Mouse (Mus musculus): Measurements from ENCODE around the gene Pipox. TPM values are rescaled to one million over a fixed set of nuclear protein-coding genes. Genes with fewer than 3 reads are reported as not detected.

The Pipox gene
- polyA plus RNA-seq, 1 experiment from 2014 or later = 45.7 TPM

DNA sequence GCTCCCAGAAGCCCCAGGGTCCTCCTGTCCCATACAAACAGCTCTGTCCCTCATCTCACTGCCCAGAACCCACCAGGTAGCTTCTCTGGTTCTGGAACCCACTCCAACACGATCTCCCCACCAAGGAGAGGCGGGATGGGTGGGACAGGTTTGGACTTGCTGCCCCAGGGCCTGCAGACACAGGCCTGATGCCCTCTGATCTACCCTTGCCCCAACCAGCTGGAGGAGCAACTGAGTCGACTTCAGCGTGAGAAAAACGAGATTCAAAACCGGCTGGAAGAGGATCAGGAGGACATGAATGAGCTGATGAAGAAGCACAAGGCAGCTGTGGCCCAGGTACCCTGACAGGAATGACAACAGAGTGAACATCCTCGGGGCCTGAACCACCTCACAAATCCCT lies 44.7 kb downstream of the Pipox start:
- 80% methylated on average over 7 of the region's 7 CpGs for WGBS
- Histone ChIP-seq H3K36me3 (ENCODE audit: control insufficient read depth, insufficient read depth) (peaks cover 92% of the 10 kb centered on the region), H3K27ac (ENCODE audit: low read depth, low read length) (no peak overlapping the region)

DNA sequence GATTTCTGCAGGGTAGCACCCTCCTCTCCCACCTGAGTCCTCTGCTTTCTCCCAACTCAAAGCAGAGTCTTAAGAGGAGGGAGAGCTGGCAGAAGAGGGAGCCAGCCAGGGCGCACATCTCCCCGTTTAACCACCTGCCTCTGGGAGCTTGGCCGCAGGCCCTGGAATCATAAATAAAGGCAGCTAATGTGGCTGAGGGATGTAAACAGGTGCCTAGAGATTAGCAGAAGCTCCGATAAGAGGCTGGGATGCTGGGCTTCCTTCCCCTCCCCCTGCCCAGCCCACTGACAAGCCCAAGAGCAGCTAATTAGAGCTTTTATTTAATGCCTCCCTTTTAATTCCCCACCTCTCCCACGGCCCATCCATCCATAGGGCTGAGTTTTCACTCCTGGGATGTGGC lies 45.8 kb downstream of the Pipox start:
- H3K27ac ChIP-seq (ENCODE audit: low read depth, low read length) = no peak overlapping the region; the same call in 1 of the 2 replicates

More for the DNA sequence above, 44.7 kb downstream of the Pipox start:
- TF ChIP-seq CTCF (IDR thresholded peaks at IDR 0.05; ENCODE audit: low read depth) = no peak
- H3K4me3 ChIP-seq (ENCODE audit: low read depth, low read length) = no peak overlapping the region
- H3K27me3 ChIP-seq (replicated peaks; ENCODE audit: control insufficient read depth, insufficient read depth, low read length) = no peaks in the 10 kb centered on the region
- no peak overlapping the region for H3K4me2 ChIP-seq (replicated peaks; ENCODE audit: low read depth)
- no peak overlapping the region for H3K9ac ChIP-seq (ENCODE audit: low read depth, low read length)
- H3K9me3 ChIP-seq (ENCODE audit: control insufficient read depth) = no peaks in the 10 kb centered on the region
- no peaks in the 10 kb centered on the region for H3K4me1 ChIP-seq (replicated peaks; ENCODE audit: control insufficient read depth, insufficient read depth, low read length)
- no peak for ATAC-seq

DNA sequence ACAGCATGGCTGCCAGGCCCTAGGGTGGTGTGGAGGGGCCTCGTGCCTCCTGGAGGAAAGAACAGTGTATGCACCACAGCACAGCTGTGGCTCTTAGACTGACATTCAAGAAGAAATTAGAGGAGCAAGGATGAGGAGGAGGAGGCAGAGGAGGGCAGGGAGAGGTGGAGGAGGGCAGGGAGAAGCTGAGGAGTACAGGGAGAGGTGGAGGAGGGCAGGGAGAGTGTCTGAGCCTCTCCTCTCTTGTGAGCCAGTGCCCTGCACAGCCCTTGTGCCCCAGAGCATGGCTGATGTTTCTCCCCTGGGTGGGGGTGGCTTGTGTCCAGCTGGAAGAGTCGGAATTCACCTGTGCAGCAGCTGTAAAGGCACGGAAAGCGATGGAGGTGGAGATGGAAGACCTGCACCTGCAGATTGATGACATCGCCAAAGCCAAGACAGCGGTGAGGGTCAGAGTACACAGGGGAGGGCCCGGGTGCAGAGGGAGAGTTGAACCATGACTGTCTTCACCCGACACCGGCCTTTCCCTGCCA lies 46.2 kb downstream of the Pipox start:
- H3K9ac ChIP-seq (ENCODE audit: low read depth, low read length) = no peak overlapping the region
- H3K27ac ChIP-seq (ENCODE audit: low read depth, low read length) = no peak overlapping the region; the same call in 1 of the 2 replicates
- peaks cover 94% of the 10 kb centered on the region for H3K36me3 ChIP-seq (ENCODE audit: control insufficient read depth, insufficient read depth)
- H3K4me1 ChIP-seq (replicated peaks; ENCODE audit: control insufficient read depth, insufficient read depth, low read length) = no peaks in the 10 kb centered on the region
- WGBS = 35% methylated on average over 9 of the region's 9 CpGs
- no peak overlapping the region for H3K4me2 ChIP-seq (replicated peaks; ENCODE audit: low read depth)
- no peak overlapping the region for H3K4me3 ChIP-seq (ENCODE audit: low read depth, low read length)
- peak; percentile 31 for ATAC-seq
- TF ChIP-seq CTCF (IDR thresholded peaks at IDR 0.05; ENCODE audit: low read depth) = no peak
- no peaks in the 10 kb centered on the region for H3K9me3 ChIP-seq (ENCODE audit: control insufficient read depth)
- H3K27me3 ChIP-seq (replicated peaks; ENCODE audit: control insufficient read depth, insufficient read depth, low read length) = no peaks in the 10 kb centered on the region

More for the DNA sequence above, 45.8 kb downstream of the Pipox start:
- TF ChIP-seq CTCF (IDR thresholded peaks at IDR 0.05; ENCODE audit: low read depth) = no peak
- no peaks in the 10 kb centered on the region for H3K27me3 ChIP-seq (replicated peaks; ENCODE audit: control insufficient read depth, insufficient read depth, low read length)
- ATAC-seq = 0 out of 2 replicates have a peak, but pooled peaks have one; percentile 3
- H3K4me2 ChIP-seq (replicated peaks; ENCODE audit: low read depth) = no peak overlapping the region
- H3K36me3 ChIP-seq (ENCODE audit: control insufficient read depth, insufficient read depth) = peaks cover 92% of the 10 kb centered on the region
- no peak overlapping the region for H3K4me3 ChIP-seq (ENCODE audit: low read depth, low read length)
- 30% methylated on average over 5 of the region's 5 CpGs for WGBS
- H3K9me3 ChIP-seq (ENCODE audit: control insufficient read depth) = no peaks in the 10 kb centered on the region
- no peaks in the 10 kb centered on the region for H3K4me1 ChIP-seq (replicated peaks; ENCODE audit: control insufficient read depth, insufficient read depth, low read length)
- no peak overlapping the region for H3K9ac ChIP-seq (ENCODE audit: low read depth, low read length)

DNA sequence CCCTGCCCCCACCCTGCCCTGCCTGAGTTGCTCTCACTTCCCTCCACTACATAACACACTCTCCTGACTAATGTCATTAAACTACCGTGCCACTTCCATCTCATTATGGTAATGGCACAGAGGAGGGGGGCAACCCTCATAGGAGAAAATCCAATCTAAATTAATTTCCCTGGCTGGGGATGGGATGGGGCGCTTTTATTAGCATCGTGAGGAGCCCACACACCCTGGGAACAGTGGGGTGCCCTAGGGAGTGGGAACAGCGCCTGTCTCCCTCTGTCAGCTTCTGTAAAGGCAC lies 50.0 kb downstream of the Pipox start:
- no peak for TF ChIP-seq CTCF (IDR thresholded peaks at IDR 0.05; ENCODE audit: low read depth)
- 72% methylated on average over 4 of the region's 4 CpGs for WGBS
- H3K27ac ChIP-seq (ENCODE audit: low read depth, low read length) = no peak overlapping the region
- no peak overlapping the region for H3K9ac ChIP-seq (ENCODE audit: low read depth, low read length)
- no peaks in the 10 kb centered on the region for H3K9me3 ChIP-seq (ENCODE audit: control insufficient read depth)
- no peaks in the 10 kb centered on the region for H3K27me3 ChIP-seq (replicated peaks; ENCODE audit: control insufficient read depth, insufficient read depth, low read length)
- ATAC-seq = no peak
- H3K4me2 ChIP-seq (replicated peaks; ENCODE audit: low read depth) = no peak overlapping the region
- H3K36me3 ChIP-seq (ENCODE audit: control insufficient read depth, insufficient read depth) = peaks cover 91% of the 10 kb centered on the region
- no peak overlapping the region for H3K4me3 ChIP-seq (ENCODE audit: low read depth, low read length)
- no peaks in the 10 kb centered on the region for H3K4me1 ChIP-seq (replicated peaks; ENCODE audit: control insufficient read depth, insufficient read depth, low read length)

DNA sequence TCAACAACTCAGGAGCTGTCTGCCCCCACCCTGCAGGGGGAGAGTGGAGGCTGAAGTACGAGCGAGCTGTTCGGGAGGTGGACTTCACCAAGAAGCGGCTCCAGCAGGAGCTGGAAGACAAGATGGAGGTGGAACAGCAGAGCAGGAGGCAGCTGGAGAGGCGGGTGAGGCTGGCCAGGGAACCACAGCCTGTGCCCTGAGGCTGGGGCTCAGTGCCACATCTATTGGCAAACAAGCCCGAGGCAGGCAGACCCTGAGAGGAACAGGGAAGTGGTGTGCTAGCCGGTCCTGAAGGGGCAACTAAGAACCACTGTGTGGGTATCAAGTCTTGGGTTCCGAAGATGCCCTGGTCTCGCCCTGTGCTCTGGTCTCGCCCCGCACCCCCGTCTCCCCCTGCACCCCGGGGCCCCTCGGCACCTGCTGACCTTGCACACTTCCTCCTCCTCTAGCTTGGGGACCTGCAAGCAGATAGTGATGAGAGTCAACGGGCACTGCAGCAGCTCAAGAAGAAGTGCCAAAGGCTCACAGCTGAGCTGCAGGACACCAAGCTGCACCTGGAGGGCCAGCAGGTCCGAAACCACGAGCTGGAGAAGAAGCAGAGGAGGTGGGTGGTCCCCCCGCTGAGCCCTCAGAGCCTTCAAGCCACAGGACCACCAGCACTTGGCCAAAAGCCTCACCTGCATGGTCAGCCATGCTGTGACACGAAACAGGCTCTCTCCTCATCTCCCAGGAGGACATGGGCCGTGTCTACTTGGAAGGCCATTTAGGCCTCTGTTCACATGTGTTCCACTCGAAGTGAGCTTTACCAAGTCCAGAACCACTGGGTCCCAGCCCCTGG lies 50.6 kb downstream of the Pipox start:
- no peak for ATAC-seq
- Histone ChIP-seq H3K9ac (ENCODE audit: low read depth, low read length) (no peak overlapping the region), H3K4me3 (ENCODE audit: low read depth, low read length) (no peak overlapping the region), H3K9me3 (ENCODE audit: control insufficient read depth) (no peaks in the 10 kb centered on the region), H3K27ac (ENCODE audit: low read depth, low read length) (no peak overlapping the region), H3K4me2 (replicated peaks; ENCODE audit: low read depth) (no peak overlapping the region), H3K36me3 (ENCODE audit: control insufficient read depth, insufficient read depth) (peaks cover 91% of the 10 kb centered on the region), H3K4me1 (replicated peaks; ENCODE audit: control insufficient read depth, insufficient read depth, low read length) (no peaks in the 10 kb centered on the region), H3K27me3 (replicated peaks; ENCODE audit: control insufficient read depth, insufficient read depth, low read length) (no peaks in the 10 kb centered on the region)
- TF ChIP-seq CTCF (IDR thresholded peaks at IDR 0.05; ENCODE audit: low read depth) = no peak
- 87% methylated on average over 21 of the region's 21 CpGs for WGBS

DNA sequence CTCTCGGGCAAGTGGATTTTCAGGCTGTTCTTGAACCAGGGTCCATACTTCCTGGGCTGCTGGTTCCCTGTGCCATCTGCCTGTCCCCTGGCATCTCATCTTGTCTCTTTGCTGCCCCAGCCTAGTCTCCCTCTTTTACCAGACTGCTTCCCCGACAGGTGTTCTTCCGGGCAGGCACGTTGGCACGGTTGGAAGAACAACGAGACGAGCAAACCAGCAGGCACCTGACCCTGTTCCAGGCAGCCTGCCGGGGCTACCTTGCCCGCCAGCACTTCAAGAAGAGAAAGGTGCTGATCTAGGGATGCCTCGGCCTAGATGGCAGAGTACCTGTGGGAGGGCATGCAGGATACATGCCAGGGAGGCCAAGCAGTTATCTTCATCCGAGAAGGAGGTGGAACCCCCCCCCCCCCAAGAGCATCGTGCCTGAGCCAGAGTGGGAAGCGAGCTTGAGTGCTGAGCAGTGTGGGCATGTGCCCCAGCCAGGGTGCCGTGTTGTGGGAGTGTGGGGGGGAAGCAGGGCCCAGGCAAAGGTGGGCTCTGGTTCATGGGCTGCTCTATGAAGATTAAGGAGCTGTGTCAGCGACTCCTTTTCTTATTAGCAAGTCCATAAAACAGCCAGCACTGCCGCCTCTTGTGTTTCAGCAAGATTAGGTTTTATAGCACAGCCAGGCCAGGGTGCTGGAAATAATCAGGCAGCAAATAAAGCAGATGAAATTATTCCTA lies 53.2 kb downstream of the Pipox start:
- WGBS = 86% methylated on average over 16 of the region's 16 CpGs
- H3K4me1 ChIP-seq (replicated peaks; ENCODE audit: control insufficient read depth, insufficient read depth, low read length) = no peaks in the 10 kb centered on the region
- no peak for ATAC-seq
- TF ChIP-seq CTCF (IDR thresholded peaks at IDR 0.05; ENCODE audit: low read depth) = no peak
- no peaks in the 10 kb centered on the region for H3K27me3 ChIP-seq (replicated peaks; ENCODE audit: control insufficient read depth, insufficient read depth, low read length)
- no peak overlapping the region for H3K27ac ChIP-seq (ENCODE audit: low read depth, low read length)
- no peak overlapping the region for H3K4me3 ChIP-seq (ENCODE audit: low read depth, low read length)
- H3K36me3 ChIP-seq (ENCODE audit: control insufficient read depth, insufficient read depth) = peaks cover 89% of the 10 kb centered on the region
- no peak overlapping the region for H3K9ac ChIP-seq (ENCODE audit: low read depth, low read length)
- H3K4me2 ChIP-seq (replicated peaks; ENCODE audit: low read depth) = no peak overlapping the region
- H3K9me3 ChIP-seq (ENCODE audit: control insufficient read depth) = no peaks in the 10 kb centered on the region

Data from intestine, postnatal 0 days (tissue).